Mouse (Mus musculus): ENCODE data around the gene Hmgb1. TPM values are rescaled to one million over a fixed set of nuclear protein-coding genes. Genes with fewer than 3 reads are reported as not detected.

The Hmgb1 gene
- total RNA-seq, 4 experiments from 2014 or later, result 77.8 to 97.3 (median 89.0) TPM

- no peak for DNase-seq (ENCODE audit: low spot score)
Observed at GRCm38 (mm10) chr5:148996709-148997037, 187.6 kb downstream of the Hmgb1 start.

Other genes with a start within 250 kb of the Hmgb1 start
- gene Gm42791, start 189.3 kb downstream of the Hmgb1 start, total RNA-seq (2022), result 1 to 10 TPM; 3.2 to 7.7 (median 7.3) TPM
- gene Uspl1, start 139 bp downstream of the Hmgb1 start, total RNA-seq (2022), result 10 to 100 TPM; 18.6 to 24.4 (median 21.0) TPM
- 10 to 100 TPM in 3 of 4 experiments, 1 to 10 TPM in 1; 7.2 to 27.9 (median 12.8) TPM for gene Alox5ap, start 80.3 kb upstream of the Hmgb1 start, total RNA-seq (2022)
- 10 to 100 TPM in 3 of 4 experiments, 1 to 10 TPM in 1; 9.4 to 13.9 (median 11.5) TPM for gene Medag, start 227.3 kb upstream of the Hmgb1 start, total RNA-seq (2022)